Mouse (Mus musculus): ENCODE data around the gene Spink4.
A peak's percentile ranks its signal among the peaks of the same experiment; 100 is the strongest.
"Not testable (repeated sequence)": the region's sequence is repeated elsewhere in the genome, so short reads cannot be mapped to it uniquely, and the experiment has no call there.

Gene Spink4

DNA sequence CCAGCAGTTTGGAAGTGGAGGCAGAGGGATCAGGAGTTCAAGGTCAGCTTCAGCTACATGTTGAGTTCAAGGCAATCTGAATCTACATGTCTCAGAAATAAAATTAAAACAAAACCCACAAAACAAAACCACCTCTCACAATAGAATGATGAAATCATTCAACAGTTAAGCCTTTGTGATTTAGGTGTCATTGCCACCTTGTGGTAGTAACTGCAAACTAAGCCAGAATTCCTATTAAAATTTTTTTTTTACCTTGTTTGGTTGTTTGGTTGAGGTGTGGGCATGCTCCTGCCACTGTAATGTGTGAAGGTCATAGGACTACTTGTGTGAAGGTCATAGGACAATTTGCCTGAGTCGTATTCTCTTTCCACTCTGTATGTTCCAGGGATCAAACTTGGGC, 13.6 kb upstream of the Spink4 start:
- no peak for DNase-seq (ENCODE audit: low spot score)

DNA sequence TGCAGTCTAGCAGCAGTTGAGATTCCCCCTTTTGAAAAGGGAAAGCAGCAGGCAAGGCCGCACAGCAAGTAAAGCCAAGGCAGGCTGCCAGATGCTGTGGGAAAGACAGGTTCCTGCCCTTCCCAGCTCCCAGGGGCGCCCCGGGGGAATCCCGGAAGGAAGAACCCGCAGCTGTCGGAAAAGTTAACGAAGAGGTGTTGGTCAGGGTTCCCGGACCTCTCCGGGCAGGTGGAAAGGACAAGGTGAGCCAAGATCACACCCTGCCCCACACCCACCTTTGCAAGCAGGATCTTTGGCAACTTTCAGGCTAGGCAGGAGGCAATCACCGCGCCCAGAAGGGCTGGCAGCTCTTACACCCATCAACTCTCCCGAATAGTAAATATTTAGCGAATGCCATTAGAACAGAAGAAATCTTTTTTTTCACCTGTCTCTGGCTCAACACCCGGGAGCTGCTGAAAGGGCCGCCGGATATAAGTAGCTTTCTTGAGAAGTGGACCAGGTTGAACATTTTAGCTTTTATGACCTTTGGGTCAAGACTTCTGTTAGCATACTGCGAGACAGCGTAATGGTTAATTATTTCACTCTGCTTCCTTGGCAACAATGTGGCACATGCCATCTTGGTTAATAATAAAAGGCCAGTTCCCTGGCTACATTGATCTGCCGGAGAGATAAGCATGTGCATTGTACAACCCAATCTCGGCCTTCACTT, 11.4 kb upstream of the Spink4 start:
- peak; percentile 38 for DNase-seq (ENCODE audit: low spot score)

DNA sequence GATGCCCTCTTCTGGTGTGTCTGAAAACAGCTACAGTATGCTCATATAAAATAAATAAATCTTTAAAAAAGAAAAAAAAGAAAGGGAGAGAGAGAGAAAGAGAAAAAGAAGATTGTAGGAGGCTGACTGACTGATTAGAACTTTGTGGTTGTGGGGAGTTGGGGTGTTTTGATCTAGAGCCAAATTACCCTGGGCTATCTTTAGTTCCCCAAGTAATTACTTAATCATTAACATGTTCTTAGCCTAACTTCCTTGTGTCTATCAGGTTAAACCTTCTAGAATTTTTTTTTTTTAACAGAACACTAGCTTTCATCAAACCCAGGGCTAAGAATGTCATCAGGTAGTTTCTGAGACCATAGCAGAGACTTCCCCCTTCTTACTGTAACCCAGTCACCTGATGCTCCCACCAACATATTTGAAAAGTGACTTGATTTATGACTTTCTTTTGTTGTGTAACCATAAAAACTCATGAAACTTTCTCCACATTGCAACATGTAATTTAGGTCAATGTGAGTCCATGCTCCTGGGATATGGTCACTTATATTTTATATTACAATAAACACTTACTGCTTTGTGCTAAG, 5.5 kb upstream of the Spink4 start:
- no peak for DNase-seq (ENCODE audit: low spot score)

DNA sequence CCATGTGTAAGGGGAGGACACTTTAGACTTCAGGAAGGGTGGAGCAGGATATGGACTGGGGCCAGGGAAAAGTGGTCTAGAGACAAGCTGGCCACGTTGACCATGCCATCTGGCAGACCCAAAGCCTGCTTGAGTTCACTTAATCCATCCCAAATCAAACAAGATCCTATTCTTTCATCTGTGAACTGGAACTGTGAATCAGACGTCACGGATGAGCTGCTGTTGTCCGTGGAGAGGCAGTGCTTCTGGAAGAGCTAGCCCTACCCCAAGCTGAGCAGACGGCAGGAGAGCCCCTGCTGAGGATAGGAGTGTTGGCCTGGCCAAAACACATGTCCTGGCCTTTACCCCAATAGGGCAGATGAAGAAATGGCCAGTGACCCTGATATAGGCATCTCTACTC, 3.9 kb upstream of the Spink4 start:
- DNase-seq (ENCODE audit: low spot score): no peak

DNA sequence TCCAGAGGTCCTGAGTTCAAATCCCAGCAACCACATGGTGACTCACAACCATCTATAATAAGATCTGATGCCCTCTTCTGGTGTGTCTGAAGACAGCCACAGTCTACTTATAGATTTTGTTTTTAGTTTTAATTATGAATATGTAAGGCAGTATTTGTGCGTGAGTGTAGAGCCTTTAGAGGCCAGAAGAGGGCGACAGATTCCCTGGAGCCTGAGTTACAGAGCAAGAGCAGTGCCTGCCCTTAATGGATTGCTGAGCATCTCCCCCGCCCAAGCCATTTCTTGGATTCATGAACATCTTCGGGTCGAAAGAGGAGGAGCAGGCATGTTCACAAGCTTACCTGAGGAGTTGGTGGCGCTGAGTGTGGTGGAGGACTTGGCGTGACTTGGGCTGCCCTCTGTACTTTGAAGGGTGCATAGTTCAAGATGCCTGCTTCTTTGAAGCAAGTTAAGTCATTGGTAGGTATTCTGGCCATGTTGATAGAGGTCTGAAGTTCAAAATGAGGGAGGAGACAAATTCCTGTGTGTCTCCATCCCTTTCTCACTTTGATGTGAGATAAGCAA, 3.2 kb upstream of the Spink4 start:
- DNase-seq (ENCODE audit: low spot score): no peak

DNA sequence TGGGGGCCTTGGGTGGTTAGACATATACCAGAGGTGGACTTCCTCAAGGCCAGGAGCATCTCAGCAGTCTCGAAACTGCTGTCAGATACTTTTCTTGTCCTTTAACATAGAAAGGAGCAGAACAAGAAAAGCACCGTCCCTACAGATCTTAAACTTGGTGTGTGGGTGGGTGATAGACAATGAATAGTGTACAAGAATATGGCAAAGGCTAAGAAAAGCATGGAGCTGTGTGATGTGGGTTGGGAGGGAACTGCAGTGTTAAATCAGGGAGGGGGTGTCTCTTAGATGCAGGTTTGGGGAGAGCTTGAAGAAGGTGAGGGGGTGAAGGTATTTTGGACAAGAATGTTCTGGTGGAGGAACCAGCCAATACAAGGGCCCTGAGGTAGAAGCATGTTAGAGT, 724 bp downstream of the Spink4 start:
- DNase-seq (ENCODE audit: low spot score): no peak

DNA sequence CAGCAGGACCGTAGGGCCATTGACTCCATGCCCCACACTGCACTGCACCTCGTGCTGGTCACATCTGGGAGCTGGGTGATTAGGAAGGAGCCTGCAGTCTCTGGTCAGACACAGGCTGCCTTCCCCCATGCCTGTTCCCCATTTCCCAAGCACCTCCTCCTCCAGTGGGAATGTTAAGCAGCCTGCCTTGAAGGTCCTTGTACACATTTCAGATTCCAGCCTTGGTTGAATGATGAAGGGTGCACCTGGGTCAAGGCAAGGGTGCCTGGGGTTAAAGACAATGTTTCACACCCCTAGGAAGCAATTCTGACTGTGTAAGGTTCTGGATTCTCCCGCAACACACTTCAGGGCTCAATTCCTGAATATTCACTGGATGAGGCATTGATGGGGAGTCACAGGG, 1.4 kb downstream of the Spink4 start:
- DNase-seq (ENCODE audit: low spot score): no peak

DNA sequence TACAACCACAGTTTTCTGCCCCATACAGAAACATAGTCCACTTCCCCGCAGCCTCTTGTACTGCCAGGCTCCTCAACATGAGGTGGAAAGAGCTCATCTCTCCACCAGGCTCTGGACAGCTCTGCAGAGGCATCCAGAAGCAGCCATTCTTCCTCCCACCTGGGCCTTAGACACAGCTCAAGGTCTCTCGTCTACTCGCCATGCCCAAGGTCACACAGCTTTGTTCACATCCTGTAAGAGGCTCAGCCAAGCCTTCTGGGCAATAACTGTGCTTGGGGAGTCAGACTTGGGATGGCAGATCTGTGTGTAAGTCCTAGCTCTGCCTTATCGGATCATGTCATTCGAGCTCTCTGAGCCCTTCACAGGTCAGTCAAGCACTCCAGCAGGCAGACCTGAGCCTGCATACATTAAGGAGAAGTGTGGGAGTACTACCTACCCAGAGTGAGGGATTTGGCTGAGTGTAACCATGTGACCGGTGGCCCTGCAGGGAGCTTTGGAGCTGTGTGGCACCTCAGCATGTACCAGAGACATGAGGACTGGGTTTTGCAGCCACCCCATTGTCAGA, 3.3 kb downstream of the Spink4 start:
- no peak for DNase-seq (ENCODE audit: low spot score)

DNA sequence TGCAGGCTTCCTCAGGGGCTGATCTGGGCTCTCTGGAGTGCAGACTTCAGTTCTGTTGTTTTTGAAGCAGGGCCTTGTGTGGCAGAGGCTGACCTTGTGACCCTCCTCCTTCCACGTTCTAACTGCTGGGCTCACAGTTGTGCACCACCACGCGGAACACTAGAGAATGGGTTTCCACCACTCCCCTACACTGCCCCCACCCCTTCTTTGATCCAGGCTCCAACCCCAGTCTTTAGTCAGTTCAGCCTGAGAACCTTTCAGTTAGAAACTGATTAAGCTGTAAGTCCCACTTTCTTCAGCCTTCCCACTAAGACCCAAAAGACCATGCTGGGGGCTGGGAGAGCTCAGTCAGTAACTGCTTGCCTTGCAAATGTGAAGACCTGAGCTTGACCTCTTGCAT, 5.7 kb downstream of the Spink4 start:
- no peak for DNase-seq (ENCODE audit: low spot score)

DNA sequence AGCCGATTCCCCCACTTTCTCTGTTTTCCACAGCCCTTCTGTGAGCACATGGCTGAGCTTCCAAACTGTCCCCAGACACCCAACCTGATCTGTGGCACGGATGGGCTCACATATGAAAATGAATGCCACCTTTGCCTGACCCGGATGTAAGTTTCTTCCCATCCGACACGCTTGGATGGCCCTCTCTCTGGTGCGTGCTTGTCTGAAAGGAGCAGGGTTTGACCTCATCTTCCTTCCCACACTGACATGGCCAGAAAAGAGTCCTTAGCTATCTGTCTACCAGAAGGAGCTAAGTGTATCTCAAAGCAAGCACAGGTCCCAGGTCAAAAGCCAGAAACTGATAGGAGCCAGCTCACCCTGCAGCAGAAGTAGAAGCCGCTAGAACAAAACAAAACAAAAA, 9.2 kb downstream of the Spink4 start:
- DNase-seq (ENCODE audit: low spot score): no peak

DNA sequence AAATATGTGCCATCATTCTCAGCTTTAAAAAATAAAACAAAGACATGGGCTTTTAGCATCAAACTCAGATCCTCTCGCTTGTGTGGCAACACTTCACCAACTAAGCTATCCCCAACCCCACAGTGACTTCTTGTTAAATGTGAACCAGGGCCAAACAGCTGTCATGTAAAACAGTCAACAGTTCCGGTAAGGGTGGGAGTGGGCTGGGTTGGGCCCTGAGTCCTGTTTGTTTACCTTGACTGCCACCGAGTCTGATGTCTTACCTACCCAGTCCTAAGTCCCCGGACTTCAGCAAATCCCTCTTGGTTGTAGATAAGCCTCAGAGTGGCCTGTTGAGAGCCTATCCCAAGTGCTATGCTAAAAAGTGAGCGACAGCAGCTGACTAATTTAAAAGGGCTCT, 13.8 kb downstream of the Spink4 start:
- DNase-seq (ENCODE audit: low spot score): no peak

DNA sequence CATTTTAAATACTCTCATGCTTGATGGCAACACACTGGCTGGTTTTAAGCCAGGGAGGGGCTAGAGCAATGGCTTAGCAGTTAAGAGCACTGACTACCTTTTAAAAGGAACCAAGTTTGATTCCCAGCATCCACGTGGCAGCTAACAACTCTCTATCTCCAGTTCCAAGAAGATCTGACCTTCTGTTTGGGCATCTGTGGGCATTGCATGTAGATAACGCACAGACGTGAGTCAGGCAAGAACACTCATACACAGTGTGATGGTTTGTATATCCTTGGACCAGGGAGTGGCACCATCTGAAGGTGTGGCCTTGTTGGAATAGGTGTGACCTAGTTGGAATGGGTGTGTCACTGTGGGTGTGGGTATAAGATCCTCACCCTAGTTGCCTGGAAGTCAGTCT, 14.5 kb downstream of the Spink4 start:
- DNase-seq (ENCODE audit: low spot score): not testable (repeated sequence)

DNA sequence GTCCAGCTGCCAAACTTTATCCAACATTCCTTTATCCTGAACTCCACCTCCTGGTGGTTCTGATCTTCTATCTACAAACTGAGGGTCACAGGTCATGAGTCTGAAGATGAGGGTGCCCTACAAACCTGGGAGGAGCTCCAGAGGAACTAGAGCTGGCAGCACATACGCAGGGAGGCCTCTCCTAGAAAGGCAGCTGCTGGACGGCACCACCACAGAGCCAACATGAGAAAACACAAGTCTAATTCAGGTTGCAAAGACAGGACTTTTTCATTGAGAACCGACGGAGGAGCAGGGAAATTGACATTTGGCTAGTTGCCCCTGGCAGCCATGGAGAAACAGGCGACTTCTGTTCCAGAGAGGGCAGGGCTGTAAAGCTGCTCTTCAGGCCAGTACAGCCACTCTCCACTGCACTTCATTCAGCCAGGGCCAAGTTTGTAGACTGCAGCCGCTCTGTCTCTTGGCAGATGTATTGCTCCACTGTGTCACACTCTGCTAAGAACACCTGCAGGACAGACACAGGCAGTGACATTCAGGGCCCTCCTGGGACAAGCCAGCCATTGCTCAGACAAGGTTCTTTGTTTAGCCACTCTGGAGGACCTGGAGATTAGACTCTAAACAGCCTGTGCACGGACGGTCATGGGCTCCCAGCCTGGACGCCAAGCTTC, 16.5 kb downstream of the Spink4 start:
- DNase-seq (ENCODE audit: low spot score): no peak

DNA sequence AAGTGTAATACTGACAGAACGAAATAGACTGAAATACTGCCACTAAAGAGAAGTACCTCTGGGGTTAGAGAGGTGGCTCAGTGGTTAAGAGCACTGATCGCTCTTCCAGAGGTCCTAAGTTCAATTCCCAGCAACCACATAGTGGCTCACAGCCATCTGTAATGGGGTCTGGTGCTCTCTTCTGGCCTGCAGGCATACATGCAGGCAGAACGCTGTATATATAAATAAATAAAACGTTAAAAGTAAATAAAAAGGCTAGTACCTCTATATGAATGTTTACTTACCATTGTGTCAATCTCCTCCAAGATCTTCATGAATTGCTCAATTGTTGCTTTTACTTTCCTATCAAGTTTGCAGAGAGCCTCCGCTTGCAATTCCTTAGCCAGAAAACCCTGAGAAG, 18.9 kb downstream of the Spink4 start:
- DNase-seq (ENCODE audit: low spot score): no peak

DNA sequence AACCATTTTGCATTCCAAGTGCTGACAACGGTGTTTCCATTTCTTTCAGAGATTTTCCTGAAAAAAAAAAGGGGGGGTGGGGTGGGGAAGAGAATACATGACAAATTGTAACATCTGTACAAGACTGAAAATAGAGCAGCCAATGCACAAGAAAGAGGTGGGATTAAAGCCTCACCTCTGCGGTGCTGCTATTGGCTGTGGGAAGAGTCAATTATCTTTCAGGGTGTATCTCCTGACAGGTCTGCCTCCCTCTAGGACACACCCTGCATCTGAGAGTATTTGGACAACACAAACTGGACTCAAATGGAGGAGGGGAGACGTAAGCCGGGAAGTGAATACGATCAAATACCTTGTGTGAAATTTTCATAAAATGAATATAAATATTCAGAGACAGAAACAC, 23.8 kb downstream of the Spink4 start:
- DNase-seq (ENCODE audit: low spot score): no peak

DNA sequence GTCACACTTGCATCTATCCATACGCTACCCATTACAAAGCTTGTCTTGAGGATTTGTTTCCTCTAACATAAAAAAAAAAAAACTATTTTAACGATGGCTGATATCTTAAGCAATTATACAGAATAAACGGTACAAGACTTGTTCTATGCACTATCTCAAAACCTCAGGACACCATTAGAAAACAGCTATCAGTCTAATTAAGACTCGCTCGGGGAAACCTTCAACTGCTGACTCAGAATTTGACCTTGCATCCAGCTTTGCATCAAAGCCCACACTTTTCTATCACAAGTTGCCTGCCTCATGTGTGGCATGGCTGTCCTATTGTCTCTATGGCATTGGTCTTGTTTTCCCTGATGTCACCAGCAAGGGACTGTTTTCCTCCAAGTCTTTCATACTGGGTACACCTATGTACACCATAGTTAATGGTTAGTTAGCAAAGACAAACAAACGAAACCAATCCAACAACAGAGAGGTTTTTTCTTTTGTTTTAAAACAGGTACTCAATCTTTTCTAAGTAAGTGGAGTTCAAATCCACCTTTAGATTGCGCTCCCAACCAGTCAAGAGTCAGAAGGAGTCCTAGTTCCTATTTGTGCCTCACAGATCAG, 26.8 kb downstream of the Spink4 start:
- no peak for DNase-seq (ENCODE audit: low spot score)

DNA sequence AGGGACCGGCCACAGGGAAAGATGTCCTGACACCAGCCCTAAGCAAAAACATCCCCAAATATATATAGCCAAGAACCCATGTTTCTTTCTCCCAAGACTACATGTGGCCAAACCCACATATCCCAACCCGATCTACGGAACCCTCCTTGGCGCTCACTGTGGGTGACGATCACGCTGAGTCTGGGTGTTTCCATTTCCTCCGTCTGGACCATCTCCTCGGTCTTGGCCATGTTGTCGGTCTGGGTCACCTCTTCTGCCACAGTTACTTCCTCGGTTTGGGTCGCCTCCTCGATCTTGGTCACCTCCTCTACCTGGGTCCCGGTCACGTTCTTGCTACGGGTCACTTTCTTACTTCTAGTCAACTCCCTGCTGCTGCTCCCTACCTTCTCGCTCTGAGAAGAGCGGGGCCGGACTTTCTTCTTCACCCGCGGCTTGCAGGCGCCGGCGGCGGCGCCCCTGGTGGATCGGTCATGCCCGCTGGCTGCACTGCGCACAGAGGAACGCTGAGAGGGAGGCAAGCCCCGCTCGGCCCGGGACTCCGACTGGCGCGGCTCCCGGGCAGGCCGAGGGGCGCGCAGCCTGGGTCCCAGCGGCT, 27.8 kb downstream of the Spink4 start:
- no peak for DNase-seq (ENCODE audit: low spot score)

DNA sequence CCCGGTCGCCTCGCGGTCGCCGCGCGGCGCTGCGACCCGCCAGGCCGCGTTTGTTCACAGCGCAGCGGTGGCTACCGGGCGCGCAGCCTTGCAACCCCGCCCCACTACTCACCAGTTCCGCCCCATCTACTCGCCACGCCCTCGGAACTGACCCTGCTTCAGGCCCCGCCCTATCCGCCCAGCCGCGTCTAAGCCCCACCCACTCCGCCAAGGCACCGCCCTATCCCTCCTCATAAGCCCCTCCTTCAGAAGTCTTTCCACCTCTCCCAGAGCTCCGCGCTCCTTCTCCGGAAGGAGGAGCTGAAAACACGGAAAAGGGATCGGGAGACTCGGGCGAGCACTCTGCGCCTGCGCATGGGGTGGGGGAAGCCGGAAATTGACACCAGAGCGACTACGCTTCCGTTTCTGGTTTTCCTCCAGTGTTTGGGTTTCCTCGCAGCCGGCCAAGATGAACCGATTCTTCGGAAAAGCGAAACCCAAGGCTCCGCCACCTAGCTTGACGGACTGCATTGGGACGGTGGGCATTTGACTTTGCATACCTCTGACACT, 28.4 kb downstream of the Spink4 start, which contains the start of the genes Bag1 and Chmp5:
Bag1 (minus strand) TSS at position 135 of the 549 bp plus-strand sequence.
Chmp5 (plus strand) TSS at position 248 of the 549 bp plus-strand sequence.
- DNase-seq (ENCODE audit: low spot score): peak; percentile 90

DNA sequence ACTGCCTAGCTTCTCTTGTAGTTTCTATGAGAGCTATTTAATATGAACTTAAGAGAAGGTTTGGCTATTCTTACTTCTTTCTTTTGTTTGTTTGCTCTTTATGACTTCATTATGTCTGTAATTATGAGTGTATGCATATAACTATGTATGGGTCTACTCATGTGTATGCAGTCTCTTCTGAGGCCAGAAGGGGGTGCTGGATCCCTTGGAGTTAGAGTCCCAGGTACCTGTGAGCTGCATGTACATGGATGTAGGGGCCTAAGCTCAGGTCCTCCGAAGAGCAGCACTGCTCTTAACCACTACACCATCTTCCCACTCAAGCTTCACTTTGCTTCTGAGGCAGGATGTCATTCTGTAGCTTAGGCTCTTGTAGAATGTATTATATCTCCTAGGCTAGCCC, 33.7 kb downstream of the Spink4 start:
- no peak for DNase-seq (ENCODE audit: low spot score)

DNA sequence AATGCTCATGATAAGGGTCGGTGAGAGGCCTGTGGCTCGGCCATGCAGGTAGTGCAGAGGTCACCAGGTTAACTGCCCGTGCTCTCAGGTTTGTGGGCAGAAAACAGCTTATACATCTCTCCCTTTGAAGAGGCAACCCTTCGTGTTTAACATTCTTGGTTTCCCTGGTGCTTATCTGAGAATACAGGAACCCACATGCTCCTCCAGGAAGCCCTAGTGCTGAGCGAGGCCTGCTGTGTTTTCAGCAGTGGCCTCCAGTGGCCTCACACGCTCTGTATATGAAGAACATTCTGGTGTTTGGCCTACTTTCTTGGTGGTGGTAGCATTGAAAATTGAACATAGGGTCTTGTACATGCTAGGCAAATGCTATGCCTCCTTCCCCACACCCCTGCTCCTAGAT, 36.1 kb downstream of the Spink4 start:
- no peak for DNase-seq (ENCODE audit: low spot score)

DNA sequence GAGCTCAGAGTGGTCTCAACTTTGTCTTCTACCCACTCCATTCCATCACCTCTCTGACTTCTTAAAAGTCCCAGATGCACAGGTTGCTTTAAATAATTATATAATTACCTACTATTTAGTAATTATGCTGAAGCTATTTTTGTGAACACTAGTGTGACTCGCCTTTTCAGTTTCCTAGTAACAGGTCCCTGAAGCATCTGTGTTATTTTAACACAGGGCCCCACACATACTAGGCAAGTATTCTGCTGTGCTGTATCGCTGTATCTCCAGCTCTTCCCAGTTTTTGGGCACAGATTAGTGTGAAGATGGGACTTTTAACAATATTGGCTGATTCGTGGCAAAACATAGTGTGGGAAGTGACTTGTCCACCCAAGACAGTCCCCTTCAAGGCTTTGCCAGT, 43.7 kb downstream of the Spink4 start:
- DNase-seq (ENCODE audit: low spot score): no peak

DNA sequence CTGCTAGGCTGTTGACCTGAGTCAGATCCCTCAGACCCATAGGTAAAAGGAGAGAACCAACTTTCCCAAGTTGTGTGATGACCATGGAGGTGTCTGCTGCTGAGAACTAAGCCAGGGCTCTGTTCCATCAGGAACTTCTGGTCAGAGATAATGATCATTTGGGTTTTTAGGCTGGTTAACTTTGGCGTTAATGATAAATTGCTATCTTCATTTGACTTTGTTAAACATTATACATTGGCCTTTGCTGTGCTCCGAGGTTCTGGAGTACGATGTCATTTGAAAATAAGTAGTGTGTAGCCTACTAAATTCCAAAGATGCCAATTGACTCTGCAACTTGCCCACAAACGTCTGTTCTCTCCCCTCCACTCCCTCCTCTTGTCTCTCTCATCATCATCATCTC, 49.3 kb downstream of the Spink4 start:
- DNase-seq (ENCODE audit: low spot score): no peak

Measured in ovary, postnatal 10 days (tissue).